Mouse (Mus musculus): ENCODE data around the gene Celsr1.

- TF ChIP-seq CTCF (IDR thresholded peaks at IDR 0.05; ENCODE audit: low read depth) = no peak
- no peak for TF ChIP-seq EP300 (IDR thresholded peaks at IDR 0.05; ENCODE audit: low read depth)
These were observed 29.5 kb downstream of the Celsr1 start for GRCm38 (mm10) chr15:86004048-86004447.

Data from heart, postnatal 0 days (tissue).